ENCODE assay signal across 22 mouse cellular contexts in the genomic region with DNA sequence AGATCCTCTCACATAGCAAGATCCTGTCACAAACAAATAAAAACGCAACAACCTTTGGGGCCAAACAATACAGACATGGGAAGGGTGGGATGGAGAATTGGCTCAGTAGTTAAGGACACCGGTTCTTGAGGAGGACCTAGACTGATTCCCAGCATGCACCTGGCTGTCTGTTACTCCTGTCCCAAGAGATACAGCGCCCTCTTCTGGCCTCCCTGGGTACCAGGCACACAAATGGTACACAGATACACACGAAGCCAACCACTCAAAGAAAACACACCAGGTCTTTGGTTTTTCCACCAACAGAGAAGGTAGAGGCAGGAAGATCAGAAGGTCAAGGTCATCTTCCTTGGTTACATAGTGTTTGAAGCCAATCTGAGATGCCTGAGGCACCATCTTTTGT. TPM values are rescaled to one million over a fixed set of nuclear protein-coding genes. Genes with fewer than 3 reads are reported as not detected.
DNase-seq lines count a peak whose midpoint lies in the region; ATAC-seq and TF ChIP-seq lines count a peak whose summit lies in the region.
"Had no signal": no experiment of that assay in that cellular context is flagged by ENCODE, and none has a peak within 500 bp of the region (broad histone marks: within the 10 kb centered on the region; RNA-seq: fewer than 3 reads in every experiment).

No protein-coding gene starts in this region.

- intact Hi-C loops in heart, adult 2 months (cut with DNase I): no loop called here
- intact Hi-C loops in heart, postnatal 25 days (cut with DNase I): no loop called here

- no peaks in the 10 kb centered on the region for H3K27me3 ChIP-seq in heart, adult 2 months (ENCODE audit: control insufficient read depth, insufficient read depth, low read length)
- peaks cover 7% of the 10 kb centered on the region for H3K27me3 ChIP-seq in liver, postnatal 0 days (ENCODE audit: insufficient read depth, low read length)
- 0 out of 2 replicates have a peak, but pooled peaks cover 4% of the 10 kb centered on the region for H3K27me3 ChIP-seq in E14TG2a.4 (ENCODE audit: insufficient read depth, low read length)

- H3K36me3 ChIP-seq in heart, adult 2 months (ENCODE audit: control insufficient read depth, insufficient read depth, low read length): no peaks in the 10 kb centered on the region
- no peaks in the 10 kb centered on the region for H3K36me3 ChIP-seq in liver, postnatal 0 days (replicated peaks; ENCODE audit: insufficient read depth, low read length)
- peaks cover 19% of the 10 kb centered on the region for H3K36me3 ChIP-seq in E14TG2a.4 (ENCODE audit: insufficient read depth, low read length)
- H3K36me3 ChIP-seq: embryonic facial prominence, embryonic 13.5 days; heart, embryonic 12.5 days; hindbrain, embryonic 10.5 days had no signal

- H3K4me1 ChIP-seq in heart, adult 2 months (ENCODE audit: control insufficient read depth, insufficient read depth, low read length): no peaks in the 10 kb centered on the region; the same call in 1 of the 2 replicates
- no peaks in the 10 kb centered on the region for H3K4me1 ChIP-seq in liver, postnatal 0 days (ENCODE audit: insufficient read depth)
- peaks cover 81% of the 10 kb centered on the region for H3K4me1 ChIP-seq in E14TG2a.4 (replicated peaks; ENCODE audit: low read depth, low read length)
- H3K4me1 ChIP-seq in bone marrow, adult 2 months (ENCODE audit: control insufficient read depth, insufficient read depth, low read length): peaks cover 6% of the 10 kb centered on the region

- no peaks in the 10 kb centered on the region for H3K79me2 ChIP-seq in heart, adult 2 months (replicated peaks; ENCODE audit: control insufficient read depth, insufficient read depth, low read length)

- TF ChIP-seq POLR2A in heart, adult 2 months (IDR thresholded peaks at IDR 0.05; ENCODE audit: insufficient read depth, low read depth, low read length): no peak
- no peak for TF ChIP-seq POLR2A in bone marrow, adult 2 months (IDR thresholded peaks at IDR 0.05; ENCODE audit: borderline replicate concordance, control insufficient read depth, low read depth, low read length)

- H3K4me3 ChIP-seq in heart, adult 2 months: no peak overlapping the region
- H3K4me3 ChIP-seq in liver, postnatal 0 days (ENCODE audit: low read depth, low read length): no peak overlapping the region
- H3K4me3 ChIP-seq in E14TG2a.4 (replicated peaks; ENCODE audit: low read length): no peak overlapping the region
- no peak overlapping the region for H3K4me3 ChIP-seq in bone marrow, adult 2 months (replicated peaks; ENCODE audit: control insufficient read depth, low read depth, low read length)
- H3K4me3 ChIP-seq: embryonic facial prominence, embryonic 13.5 days; heart, embryonic 12.5 days; hindbrain, embryonic 10.5 days; neural tube, embryonic 13.5 days had no signal

- TF ChIP-seq CTCF in heart, adult 2 months (IDR thresholded peaks at IDR 0.05): 0 out of 2 replicates have a peak, but pooled peaks have one; percentile 8
- peak; percentile 48 for TF ChIP-seq CTCF in liver, postnatal 0 days (IDR thresholded peaks at IDR 0.05; ENCODE audit: low read depth)
- TF ChIP-seq CTCF in E14TG2a.4 (conservative IDR thresholded peaks at IDR 0.05; ENCODE audit: low read length): peak; percentile 92
- TF ChIP-seq CTCF in bone marrow, adult 2 months (IDR thresholded peaks at IDR 0.05; ENCODE audit: control insufficient read depth, insufficient read depth, low read length): peak; percentile 39; the same call in 1 of the 2 replicates

- no peak for DNase-seq in heart, adult 2 months
- DNase-seq in heart, postnatal 25 days (ENCODE audit: low spot score): no peak
- DNase-seq in liver, postnatal 0 days: no peak
- DNase-seq in liver: no peak
- no peak for DNase-seq in lung, postnatal 36 days
- DNase-seq in adrenal gland, postnatal 14 days: no peak
- DNase-seq: adrenal gland, postnatal 25 days; gastrocnemius, postnatal 36 days; kidney, adult 11 months; kidney, postnatal 4 days; lung, adult 2 months; right cerebral cortex, postnatal 25 days; thymus, adult 2 months had no signal

- H3K27ac ChIP-seq in heart, adult 2 months: no peak overlapping the region
- H3K27ac ChIP-seq in liver, postnatal 0 days (ENCODE audit: low read depth): no peak overlapping the region
- H3K27ac ChIP-seq in bone marrow, adult 2 months (ENCODE audit: control insufficient read depth, insufficient read depth, low read depth, low read length, poor library complexity): no peak overlapping the region
- H3K27ac ChIP-seq: embryonic facial prominence, embryonic 13.5 days; hindbrain, embryonic 10.5 days; neural tube, embryonic 13.5 days had no signal

- no peak for ATAC-seq in liver, postnatal 0 days
- ATAC-seq: midbrain, embryonic 16.5 days had no signal

- TF ChIP-seq EP300 in heart, adult 2 months (IDR thresholded peaks at IDR 0.05; ENCODE audit: insufficient read depth, low read depth, low read length): no peak
- no peak for TF ChIP-seq EP300 in liver, postnatal 0 days (IDR thresholded peaks at IDR 0.05; ENCODE audit: low read depth)

- H3K9ac ChIP-seq in heart, adult 2 months (ENCODE audit: low read depth, low read length): no peak overlapping the region
- H3K9ac ChIP-seq in liver, postnatal 0 days (replicated peaks): no peak overlapping the region
- H3K9ac ChIP-seq: embryonic facial prominence, embryonic 13.5 days; heart, embryonic 12.5 days; neural tube, embryonic 13.5 days had no signal

- no peak overlapping the region for H3K4me2 ChIP-seq in liver, postnatal 0 days (ENCODE audit: low read depth, low read length)
- H3K4me2 ChIP-seq: embryonic facial prominence, embryonic 13.5 days; heart, embryonic 12.5 days; neural tube, embryonic 13.5 days had no signal

- WGBS in heart, adult 2 months: 64% methylated on average over 4 of the region's 4 CpGs
- WGBS in liver, postnatal 0 days (ENCODE audit: insufficient replicate concordance): 66% methylated on average over 4 of the region's 4 CpGs
- 63% methylated on average over 4 of the region's 4 CpGs for WGBS in bone marrow, adult 2 months

- no peaks in the 10 kb centered on the region for H3K9me3 ChIP-seq in liver, postnatal 0 days (ENCODE audit: low read length)
- H3K9me3 ChIP-seq in E14TG2a.4 (ENCODE audit: low read length): no peaks in the 10 kb centered on the region
- H3K9me3 ChIP-seq: embryonic facial prominence, embryonic 13.5 days; heart, embryonic 12.5 days; hindbrain, embryonic 10.5 days; neural tube, embryonic 13.5 days had no signal

RNA-seq across cellular contexts. Expression of a gene that starts 7.7 kb away (rescaled TPM):
- under 1 TPM; 0.10 to 0.20 TPM for total RNA-seq in heart, adult 2 months (2021)
- 0.09 and 0.35 TPM in 2 replicates for polyA plus RNA-seq in heart, adult 2 months (2012; rRNA removed)
- under 1 TPM; 0.13 to 0.25 TPM for total RNA-seq in heart, postnatal 25 days (2021)
- 0.07 and 0.13 TPM in 2 replicates for polyA plus RNA-seq in liver, postnatal 0 days (2015; fragmentation: Nextera tagmentation; extraction: Ambion mirVana)
- 0.52 and 1.0 TPM in 2 replicates for polyA plus RNA-seq in bone marrow, adult 2 months (2011; ENCODE audit: insufficient read depth, insufficient read length, low replicate concordance, missing spikeins)
- total RNA-seq in adrenal gland, postnatal 14 days (2021): 3.1 and 3.7 TPM in 2 replicates
- total RNA-seq: common myeloid progenitor, adult 5-6 weeks; megakaryocyte progenitor cell, adult 5-6 weeks had no signal

RNA-seq across cellular contexts. Expression of a gene that starts 19.1 kb away (rescaled TPM):
- 100 to 1,000 TPM; 505 to 604 TPM for total RNA-seq in heart, adult 2 months (2021)
- 348 and 422 TPM in 2 replicates for polyA plus RNA-seq in heart, adult 2 months (2012; rRNA removed)
- 100 to 1,000 TPM; 539 to 575 TPM for total RNA-seq in heart, postnatal 25 days (2021)
- polyA plus RNA-seq in liver, postnatal 0 days (2015; fragmentation: Nextera tagmentation; extraction: Ambion mirVana): 568 TPM in 2 replicates
- 864 and 1,335 TPM in 2 replicates for polyA plus RNA-seq in bone marrow, adult 2 months (2011; ENCODE audit: insufficient read depth, insufficient read length, low replicate concordance, missing spikeins)
- total RNA-seq in adrenal gland, postnatal 14 days (2021): 1,235 and 1,395 TPM in 2 replicates

RNA-seq across cellular contexts. Expression of a gene that starts 22.8 kb away (rescaled TPM):
- 1 to 10 TPM; 5.9 to 6.1 TPM for total RNA-seq in heart, adult 2 months (2021)
- polyA plus RNA-seq in heart, adult 2 months (2012; rRNA removed): 10.0 and 10.5 TPM in 2 replicates
- 1 to 10 TPM; 6.0 to 6.8 TPM for total RNA-seq in heart, postnatal 25 days (2021)
- polyA plus RNA-seq in liver, postnatal 0 days (2015; fragmentation: Nextera tagmentation; extraction: Ambion mirVana): 0.23 and 0.77 TPM in 2 replicates
- polyA plus RNA-seq in bone marrow, adult 2 months (2011; ENCODE audit: insufficient read depth, insufficient read length, low replicate concordance, missing spikeins): 4.6 and 5.3 TPM in 2 replicates
- total RNA-seq in adrenal gland, postnatal 14 days (2021): 7.8 and 10.4 TPM in 2 replicates
- total RNA-seq: common myeloid progenitor, adult 5-6 weeks had no signal

RNA-seq across cellular contexts. Expression of a gene that starts 49.6 kb away (rescaled TPM):
- under 1 TPM; 0.66 to 0.70 TPM for total RNA-seq in heart, adult 2 months (2021)
- 2.4 and 2.8 TPM in 2 replicates for polyA plus RNA-seq in heart, adult 2 months (2012; rRNA removed)
- under 1 TPM; 0.57 to 0.92 TPM for total RNA-seq in heart, postnatal 25 days (2021)
- polyA plus RNA-seq in liver, postnatal 0 days (2015; fragmentation: Nextera tagmentation; extraction: Ambion mirVana): 9.9 and 10.0 TPM in 2 replicates
- 33.1 and 47.3 TPM in 2 replicates for polyA plus RNA-seq in bone marrow, adult 2 months (2011; ENCODE audit: insufficient read depth, insufficient read length, low replicate concordance, missing spikeins)
- total RNA-seq in adrenal gland, postnatal 14 days (2021): 1.1 and 4.4 TPM in 2 replicates

RNA-seq across cellular contexts. Expression of a gene that starts 59.4 kb away (rescaled TPM):
- 1 to 10 TPM; 4.5 to 5.5 TPM for total RNA-seq in heart, adult 2 months (2021)
- polyA plus RNA-seq in heart, adult 2 months (2012; rRNA removed): 6.6 and 8.5 TPM in 2 replicates
- 1 to 10 TPM; 5.4 to 6.0 TPM for total RNA-seq in heart, postnatal 25 days (2021)
- polyA plus RNA-seq in liver, postnatal 0 days (2015; fragmentation: Nextera tagmentation; extraction: Ambion mirVana): 0.75 TPM in 2 replicates
- 2.0 and 11.9 TPM in 2 replicates for polyA plus RNA-seq in bone marrow, adult 2 months (2011; ENCODE audit: insufficient read depth, insufficient read length, low replicate concordance, missing spikeins)
- total RNA-seq in adrenal gland, postnatal 14 days (2021): 4.3 and 4.8 TPM in 2 replicates

Comparison
In these comparisons a context has a peak if more than half of its experiments do, and no peak if none do; other contexts are left out.
1. CTCF ChIP-seq: peak in every context shown above with its lines; median percentile 92 in E14TG2a.4; 48 in liver, postnatal 0 days; 39 in bone marrow, adult 2 months; 8 in heart, adult 2 months.